Mouse (Mus musculus) kidney, adult 2 months (tissue): ENCODE data around the gene Adpgk.

ENCODE experiments used
- CTCF ChIP-seq: fragments of 200-500 bp; conservative IDR thresholded peaks from 2 replicates; pipeline ENCODE4 v1.5.1; 2011; ENCODE audit warnings: low read depth, mild to moderate bottlenecking, control low read depth, low read length, moderate library complexity, mixed read lengths; ENCODE audit not compliant: insufficient read depth, insufficient read length
- POLR2A ChIP-seq: fragments of 200-500 bp; IDR thresholded peaks from one replicate; pipeline ENCODE4 v1.6.1; 2011; ENCODE audit warnings: low read depth, low read length, control low read depth

DNA sequence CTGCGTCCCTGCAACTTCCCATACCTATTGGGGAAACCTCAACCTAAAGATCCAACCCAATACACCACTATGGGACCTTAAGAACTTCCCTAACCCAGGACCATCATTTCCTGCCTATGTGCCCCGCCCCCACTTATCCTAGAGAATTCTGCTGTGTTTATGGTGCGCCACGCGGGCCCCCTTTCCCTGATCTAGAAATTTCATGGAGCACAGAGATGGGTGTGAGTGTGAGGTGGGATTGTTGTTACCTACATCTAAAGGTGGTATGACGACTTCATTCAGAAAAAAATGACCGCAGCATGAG lies 8.7 kb upstream of the Adpgk start:
- TF ChIP-seq POLR2A (no peak), CTCF (no peak)
